Mouse (Mus musculus) frontal cortex, adult 2 months (tissue): ENCODE data around the gene Col23a1. TPM values are rescaled to one million over a fixed set of nuclear protein-coding genes. Genes with fewer than 3 reads are reported as not detected.

Source experiments
- DNase-seq, 2 experiments: peaks; one replicate each; pipeline ENCODE4 v3.0.0; 2022; ENCODE audit warnings: low spot score in 1 of 2; ENCODE audit errors: extremely low spot score in 1 of 2
- polyA plus RNA-seq: library from polyadenylated mRNA; depleted of rRNA; stranded (reverse); fragments of >200 nt; gene quantifications from 2 replicates; pipeline ENCODE4 v1.2.3, GENCODE M21; 2012

Gene Col23a1
- polyA plus RNA-seq, 1 experiment: 15.2 TPM

DNA sequence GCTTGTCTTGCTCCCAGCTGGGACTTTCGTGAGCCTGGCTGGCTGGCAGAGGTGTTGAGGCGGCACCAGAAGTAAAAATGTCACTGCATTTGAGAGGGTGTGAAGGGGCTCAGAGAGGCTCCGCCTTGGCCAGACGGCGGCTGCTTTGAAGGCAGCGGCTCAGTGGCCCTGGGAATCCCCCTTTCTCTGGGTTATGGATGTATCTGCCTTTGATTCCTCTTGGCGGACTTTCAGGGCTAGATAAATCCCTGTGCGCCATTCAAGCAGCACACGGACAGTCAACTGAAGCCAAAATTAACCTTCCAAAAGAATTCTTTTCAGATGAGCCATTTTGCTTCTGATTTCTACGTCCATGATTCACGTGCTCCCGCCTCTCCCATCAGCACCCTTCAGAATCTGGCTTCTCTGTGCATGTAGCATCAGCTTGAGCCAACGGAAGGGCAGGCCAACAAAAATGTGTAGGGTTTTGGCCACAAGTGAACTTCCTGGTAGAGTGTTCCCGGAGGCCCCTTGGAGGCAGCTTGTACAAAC, 237.0 kb downstream of the Col23a1 start:
- DNase-seq: peak in 1 of 2 experiments; percentile 26

DNA sequence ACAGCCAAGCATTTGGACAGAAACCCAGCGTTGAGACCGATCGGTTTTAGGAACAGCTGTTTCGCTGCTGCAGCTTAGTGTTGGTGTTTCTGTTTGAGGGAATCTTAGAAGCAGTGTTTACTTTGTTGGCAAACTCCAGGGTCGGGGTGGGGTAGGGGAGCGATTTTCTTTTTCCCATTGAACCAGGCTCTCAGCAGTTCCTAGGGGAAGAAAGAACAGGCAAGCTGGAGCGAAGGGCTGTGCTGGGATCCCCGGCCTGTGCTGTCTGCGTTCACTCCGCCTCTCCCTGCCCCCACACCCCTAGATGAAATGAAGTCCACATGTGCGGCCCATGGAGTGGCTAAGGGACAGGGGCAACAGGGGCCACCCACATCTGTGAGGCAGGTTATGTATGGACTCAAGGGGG, 243.4 kb downstream of the Col23a1 start:
- no peak for DNase-seq

DNA sequence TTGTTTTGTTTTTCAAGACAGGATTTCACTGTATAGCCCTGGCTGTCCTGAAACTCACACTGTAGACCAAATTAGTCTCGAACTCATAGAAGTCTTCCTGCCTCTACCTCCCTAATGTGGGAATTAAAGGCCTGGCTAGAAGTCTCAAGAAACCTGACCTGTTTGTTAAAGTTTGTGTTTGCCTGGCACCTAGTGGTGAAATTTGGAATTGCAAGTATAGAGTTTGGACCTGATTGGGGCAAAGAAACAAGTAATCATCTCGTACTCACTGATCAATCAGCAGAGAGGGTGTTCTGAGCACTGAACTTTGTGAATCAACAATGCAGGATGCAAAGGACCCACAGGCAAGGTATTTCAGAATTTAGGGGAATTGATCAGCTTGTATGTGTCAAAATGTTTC, 244.6 kb downstream of the Col23a1 start:
- peak; percentile 21 to 89 for DNase-seq

DNA sequence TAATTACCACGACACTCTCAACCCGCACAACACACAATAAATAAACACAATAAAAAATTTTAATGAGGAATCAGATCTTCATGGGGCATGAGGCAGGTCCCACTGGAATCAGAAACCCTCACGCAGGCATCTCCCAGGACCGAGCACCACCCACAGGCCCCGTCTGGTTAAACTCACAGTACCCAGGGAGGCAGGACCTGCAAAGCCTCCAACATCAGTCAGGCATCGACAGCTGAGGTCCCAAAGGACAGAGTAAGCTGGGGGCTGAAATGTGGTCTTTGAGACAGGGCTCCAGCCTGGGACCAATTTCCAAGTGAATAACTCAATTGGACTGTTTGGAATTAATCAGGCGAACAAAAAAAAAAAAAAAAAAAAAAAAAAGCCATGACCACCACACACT, 248.7 kb downstream of the Col23a1 start:
- no peak for DNase-seq

DNA sequence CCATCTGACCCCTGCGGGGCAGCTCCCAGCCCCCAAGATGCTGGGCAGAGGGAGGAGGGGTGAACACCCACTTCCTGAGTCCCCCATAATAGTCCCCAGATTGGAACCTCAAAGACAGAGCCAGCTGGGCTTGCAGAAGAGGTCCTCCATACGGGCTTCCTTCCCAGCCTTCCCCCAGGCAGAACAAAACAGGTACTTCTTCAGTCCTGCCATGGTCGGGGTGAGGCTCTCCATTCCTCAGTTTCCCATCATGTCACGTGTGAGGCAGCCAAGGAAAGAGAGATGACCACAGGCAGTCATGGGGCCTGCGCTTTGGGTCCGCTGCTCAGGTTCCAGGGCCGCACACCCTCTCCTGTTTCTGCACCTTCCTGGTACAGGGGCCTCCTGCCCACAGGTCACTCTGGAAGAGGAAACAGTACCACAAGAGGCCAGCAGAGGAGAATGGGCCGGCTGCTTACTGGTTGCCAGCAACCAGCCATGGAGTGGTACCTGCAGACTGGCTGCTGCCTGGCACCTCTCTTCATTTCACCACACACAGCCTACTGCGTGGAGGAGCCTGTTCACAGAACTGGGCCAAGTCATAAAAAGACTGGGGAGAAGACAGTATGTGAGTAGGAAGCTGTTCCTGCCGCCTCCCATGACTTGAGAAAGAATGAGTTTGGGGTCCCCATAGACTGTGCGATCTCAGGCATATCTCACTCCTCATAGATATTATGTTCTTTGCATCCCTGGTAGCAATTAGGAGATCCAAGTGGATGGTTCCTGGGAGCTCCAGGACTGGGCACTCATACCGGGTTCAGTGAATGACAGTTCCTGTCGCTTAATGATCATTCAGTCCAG, 249.4 kb downstream of the Col23a1 start:
- no peak for DNase-seq

DNA sequence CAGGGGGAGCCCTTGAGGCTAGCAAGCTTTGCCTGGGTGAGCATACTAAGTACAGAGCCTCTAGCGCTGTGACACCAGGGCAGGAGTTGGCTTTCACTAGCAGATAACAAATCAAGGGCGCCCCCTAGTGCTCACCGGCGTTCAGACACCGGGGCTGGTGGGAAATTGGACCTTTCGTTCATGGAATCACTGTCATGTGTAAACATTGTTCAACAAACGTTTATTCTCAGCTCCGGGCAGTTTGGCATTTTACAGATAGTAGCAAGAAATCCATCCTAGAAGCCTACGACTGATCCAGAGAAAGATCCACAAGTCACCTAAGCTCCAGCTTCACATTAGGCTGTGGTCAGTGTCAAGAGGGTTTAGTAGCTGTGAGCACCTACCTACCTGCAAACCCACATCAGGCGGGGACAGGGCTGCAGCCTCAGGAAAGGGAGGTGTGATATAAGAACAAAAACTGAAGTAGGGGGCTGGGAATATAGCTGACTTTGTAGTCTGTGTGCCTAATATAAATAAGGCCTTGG, 250.1 kb downstream of the Col23a1 start:
- DNase-seq: peak; percentile 92 to 99

DNA sequence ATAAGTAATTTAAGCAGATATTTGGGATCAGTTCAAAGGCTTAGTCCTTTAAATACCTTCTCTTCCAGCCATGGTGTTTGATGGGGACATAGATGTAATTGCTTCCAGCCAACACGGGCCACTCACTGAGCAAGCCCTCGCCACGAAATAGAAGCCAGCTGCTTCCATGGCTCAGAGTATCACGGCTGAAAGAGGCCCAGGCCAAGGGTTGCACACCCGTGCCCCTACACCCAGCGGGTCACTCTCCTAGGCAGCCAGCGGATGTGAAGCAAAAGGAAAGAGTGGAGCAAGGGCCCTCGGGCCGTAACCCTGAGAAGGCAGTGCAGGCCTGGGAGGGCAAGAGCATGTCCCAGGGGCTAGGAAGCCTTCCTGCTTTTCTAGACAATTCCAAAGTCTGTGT, 252.7 kb downstream of the Col23a1 start:
- no peak for DNase-seq

DNA sequence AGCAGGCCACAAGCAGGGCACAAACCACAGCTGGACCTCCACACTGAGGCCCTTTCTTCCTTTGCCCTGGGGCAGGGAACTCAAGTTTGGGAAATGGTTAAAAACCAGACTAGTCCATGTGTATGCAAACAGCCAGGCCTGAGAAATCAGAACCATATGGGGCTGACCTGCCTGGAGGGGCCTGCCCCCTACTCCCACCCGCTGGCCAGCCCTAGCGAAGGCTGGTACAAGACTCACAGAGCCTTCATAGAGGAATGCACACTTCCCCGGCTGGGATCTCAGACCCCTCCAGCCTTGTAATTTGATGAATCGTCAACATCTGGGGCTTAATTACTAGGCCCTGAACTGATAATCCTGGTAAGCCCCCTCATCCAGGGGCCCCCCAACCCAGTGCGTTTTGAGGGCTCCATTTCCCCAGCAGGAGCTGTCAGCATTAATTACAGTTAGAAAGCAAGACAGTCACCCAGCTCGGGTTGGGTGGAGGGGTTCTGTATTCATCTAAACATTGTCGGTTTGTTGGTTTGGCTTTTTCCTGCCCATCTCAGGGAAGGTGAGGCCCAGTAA, 253.8 kb downstream of the Col23a1 start:
- DNase-seq: no peak

DNA sequence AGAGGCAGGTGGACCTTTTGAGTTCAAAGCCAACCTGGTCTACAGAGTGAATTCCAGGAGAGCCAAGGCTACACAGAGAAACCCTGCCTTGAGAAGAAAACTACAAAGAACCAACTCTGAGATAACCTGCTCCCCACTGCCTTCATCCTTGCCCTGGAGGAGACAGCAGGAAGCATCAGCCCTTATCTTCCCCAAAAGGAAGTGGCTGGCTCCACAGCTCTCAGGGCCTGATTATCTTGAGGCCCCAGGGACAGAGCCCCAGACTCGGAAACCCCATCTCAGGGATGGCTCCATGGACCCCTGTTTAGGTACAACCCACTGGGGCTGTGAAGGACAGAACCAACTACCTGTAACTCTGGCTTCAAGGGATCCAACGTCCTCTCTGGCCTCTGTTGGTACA, 254.7 kb downstream of the Col23a1 start:
- no peak for DNase-seq

DNA sequence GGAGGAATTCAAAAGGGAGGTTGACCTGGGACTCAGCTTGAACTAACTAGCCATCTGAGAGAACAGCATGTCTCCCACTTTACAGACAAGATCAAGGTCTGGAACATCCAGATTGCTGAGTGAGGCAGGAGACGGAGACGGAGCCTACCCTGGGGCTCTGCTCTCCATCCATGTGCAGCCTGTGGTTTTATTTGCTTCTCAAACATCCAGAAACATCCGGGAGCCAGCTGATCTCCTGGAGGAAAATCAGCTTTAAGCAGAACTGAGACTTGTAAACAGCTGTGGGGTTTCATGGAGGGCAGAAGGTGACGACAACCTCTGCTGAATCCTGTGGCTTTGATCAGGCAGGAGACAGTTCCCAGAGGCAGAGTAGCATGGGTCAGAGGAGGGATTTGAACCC, 256.1 kb downstream of the Col23a1 start:
- no peak for DNase-seq

DNA sequence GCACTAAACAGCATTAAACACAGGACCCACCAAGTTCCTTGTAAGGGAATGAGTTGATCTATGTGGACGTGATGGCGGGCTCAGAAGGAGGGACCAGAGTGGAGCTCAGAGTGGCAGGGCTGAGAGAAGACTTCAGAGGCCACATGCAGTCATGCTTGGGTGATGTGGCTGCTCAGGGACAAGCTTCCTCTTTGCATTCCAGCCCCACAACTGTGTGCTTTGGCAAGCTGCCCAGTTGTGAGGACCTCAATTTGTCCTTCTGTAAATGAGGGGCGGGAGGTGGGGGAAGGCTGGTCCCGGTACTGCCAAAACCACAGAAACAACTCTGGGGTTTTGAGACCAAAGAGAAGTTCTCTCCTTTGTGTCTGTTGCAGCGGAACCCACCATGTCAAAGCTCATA, 261.5 kb downstream of the Col23a1 start:
- no peak for DNase-seq

DNA sequence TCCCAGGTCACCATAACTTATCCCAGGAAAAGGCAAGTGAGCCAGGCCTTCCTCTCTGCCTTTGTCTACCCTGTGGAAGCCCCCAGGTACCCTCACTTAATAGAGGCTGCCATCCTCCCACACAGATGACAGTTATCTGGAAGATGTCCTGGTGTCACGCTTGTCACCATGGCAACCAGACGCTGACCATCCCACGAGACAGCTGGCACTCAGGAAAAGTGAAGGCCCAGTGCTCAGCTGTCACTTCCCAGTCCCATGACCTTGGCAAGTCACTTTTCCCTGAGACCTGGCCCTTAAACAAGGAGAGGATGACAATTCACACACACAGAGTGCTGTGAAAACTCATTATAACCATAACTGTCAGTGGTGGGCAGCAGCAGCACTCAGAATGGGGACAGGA, 262.4 kb downstream of the Col23a1 start:
- DNase-seq: no peak

DNA sequence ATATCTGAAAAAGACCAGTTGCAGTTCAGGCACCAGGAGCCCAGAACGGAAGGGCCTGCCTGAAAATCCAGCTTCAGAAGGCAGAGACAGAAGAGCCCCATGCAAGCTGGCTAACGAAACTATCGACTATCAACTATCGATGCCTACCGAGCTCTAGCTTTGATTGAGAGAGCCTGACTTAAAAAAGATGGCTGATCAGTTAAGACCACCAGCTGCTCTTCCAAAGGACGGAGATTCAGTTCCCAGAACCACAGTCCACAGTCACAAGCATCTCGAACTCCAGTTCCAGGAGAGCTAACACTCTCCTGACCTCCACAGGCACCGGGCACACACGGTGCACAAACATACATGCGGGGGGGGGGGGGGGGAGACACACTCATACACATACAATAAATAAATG, 264.9 kb downstream of the Col23a1 start:
- DNase-seq: no peak

DNA sequence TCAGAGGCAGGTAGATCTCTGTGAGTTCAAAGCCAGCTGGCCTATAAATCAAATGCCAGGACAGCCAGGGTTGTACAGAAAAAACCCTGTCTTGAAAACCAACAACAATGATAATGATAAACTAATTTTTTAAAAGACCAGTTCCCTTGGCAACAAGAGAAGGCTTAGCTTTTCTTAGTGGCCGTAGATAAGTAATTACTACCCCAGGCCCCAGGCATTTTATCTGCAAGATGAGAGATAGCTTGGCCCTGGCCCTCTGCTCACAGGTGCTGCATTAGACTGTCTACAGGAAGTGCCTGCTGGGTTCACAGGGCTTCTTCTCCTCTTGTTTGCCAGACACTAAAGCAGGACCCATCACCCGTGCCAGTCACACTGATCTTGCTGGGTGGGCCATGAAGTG, 265.3 kb downstream of the Col23a1 start:
- no peak for DNase-seq

DNA sequence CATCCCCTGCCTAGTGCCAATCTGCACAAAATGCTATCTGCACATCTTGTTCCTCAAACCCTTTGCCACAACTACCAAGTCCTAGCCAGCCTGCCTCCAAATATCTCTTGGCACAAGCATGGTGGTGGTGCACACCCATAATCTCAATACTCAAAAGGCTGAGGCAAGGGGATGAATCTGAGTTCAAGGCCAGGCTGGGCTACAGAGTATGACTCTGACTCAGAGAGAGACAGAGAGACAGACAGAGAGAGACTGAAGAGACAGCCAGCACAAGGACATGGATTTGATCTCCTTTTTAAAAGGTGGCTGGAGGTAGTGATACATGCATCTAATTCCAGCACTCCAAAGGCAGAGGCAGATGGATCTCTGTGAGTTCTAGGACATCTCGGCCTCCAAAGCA, 273.6 kb downstream of the Col23a1 start:
- no peak for DNase-seq

DNA sequence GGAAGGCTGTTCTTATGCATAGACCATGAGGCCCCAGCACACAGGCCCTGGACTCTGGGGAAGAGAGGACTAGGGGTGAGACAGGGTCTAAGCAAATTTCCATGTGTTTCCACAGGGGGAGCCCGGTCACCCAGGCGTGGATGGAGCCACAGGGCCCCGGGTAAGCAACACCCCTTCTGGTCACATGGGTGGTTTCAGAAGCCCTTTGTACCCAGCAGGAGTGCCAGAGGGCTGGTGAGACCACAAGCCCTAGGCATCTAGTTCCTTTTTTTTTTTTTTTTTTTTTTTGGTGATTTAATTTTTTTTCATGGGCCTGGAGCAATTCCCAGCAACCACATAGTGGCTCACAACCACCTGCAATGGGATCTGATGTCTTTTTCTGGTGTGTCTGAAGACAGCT, 275.3 kb downstream of the Col23a1 start:
- DNase-seq: no peak

DNA sequence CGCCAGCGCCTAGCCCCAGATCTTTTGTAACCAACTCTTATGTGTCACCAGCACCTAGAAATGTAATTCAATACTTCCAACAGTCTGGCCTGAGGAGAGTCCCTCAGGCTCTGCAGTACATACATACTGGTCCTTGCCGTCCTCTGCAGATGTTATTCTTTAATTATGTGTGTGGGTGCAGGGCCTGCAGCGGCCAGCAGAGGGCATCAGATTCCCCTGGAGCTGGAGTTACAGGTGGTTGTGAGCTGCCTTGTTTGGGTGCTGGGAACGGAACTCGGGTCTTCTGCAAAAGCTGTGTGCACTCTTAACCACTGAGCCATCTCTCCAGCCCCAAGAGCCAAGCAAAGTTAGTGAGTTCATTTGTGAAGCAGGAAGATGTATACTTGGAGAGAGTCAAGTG, 276.2 kb downstream of the Col23a1 start:
- no peak for DNase-seq

DNA sequence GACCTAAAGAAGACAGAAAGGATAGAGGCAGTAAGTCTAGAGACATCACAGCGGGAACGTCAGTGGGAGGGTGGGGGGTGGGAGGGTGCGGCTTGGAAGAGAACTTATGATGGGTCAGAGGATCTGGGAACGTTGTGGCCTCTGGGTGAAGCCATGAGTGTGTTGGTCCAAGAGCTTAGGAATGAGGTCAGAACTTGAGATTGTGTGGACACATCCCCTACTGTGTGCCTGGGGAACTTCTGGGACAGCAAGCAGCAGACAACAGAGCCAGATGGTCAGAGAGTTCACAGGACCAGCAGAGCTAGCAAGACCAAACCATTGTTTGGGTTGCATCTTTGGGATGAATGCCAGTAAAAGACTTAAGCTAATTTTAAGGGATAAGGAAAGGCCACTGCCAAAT, 279.1 kb downstream of the Col23a1 start:
- no peak for DNase-seq

DNA sequence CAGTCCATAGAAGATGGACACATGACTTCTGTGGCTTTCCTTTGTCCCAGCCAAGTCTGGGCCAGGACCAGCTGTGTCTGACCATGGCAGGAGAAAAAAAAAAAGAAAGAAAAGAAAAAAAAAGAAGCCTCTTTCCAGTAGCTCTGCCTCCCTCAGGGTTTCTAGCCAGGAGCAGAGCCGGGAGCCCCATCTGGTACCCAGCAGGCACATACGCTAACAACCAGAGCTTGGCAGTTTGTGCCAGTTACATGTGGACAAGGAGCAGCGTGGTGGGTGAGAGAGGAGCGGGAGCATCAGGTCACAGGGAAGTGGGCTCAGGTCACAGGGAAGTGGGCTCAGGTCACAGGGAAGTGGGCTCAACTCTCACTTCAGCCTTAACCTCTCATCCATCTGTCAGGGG, 286.7 kb downstream of the Col23a1 start:
- no peak for DNase-seq

DNA sequence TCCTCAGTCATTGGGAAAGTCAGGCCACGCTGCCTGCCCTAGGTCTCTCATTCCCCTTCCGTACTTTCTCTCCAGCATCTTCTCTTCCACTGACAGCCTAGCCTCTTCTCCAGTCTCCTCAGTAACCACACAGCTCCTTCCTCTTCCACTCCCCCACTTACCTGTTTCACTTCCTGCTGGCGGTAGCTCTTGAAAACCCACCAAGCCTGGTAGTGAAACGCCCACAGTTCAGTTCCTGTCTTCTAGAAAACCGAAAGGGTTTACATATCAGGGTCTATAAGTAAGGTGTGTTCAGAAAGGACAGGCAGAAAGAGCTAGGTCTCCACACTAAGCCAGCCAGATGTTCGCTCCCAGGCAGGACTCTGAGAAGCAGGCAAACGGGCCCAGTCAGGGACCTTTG, 287.9 kb downstream of the Col23a1 start:
- DNase-seq: no peak

DNA sequence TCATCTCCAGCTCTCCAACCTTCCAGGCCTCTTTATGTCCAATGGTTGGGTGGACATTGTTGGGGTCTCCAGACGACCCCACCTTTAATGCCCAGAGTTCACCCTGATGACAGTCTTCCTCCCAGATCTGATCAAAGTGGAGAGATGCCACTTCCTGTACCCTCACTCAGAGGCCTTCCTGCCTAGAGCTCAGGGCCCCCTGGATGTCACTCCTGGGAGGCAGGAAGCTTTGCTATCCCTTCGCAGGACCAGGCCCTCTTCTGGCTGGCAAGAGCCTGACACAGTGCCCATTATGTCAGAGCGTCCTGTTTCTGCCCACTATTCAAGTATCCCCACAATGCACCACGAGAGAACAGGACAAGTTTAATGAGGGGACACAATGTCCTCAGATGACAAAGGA, 289.3 kb downstream of the Col23a1 start:
- no peak for DNase-seq

DNA sequence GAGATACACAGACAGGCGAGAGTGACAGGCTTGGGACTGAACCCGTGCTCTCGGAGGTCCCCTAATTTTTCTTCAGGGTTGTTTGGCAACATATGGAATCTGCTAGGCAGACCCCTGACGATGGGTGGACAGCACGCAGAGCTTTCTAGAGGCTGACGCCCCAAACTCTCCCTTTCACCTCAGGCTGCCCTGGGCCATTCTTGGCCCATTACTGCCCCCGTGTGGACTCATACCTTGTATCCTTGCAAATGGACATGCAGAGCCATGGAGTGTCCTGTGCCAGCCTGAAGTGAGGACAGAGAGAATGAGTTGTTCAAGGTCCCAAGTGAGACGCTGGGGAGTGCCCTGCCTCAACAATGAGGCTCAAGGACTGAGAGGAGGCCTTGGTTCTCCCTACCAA, 293.0 kb downstream of the Col23a1 start:
- peak in 1 of 2 experiments; percentile 65 for DNase-seq
